Comparison of ENCODE assay signal across 8 mouse cellular contexts in genomic region chr15:102377163-102377543, GRCm38 (mm10). TPM values are rescaled to one million over a fixed set of nuclear protein-coding genes. Genes with fewer than 3 reads are reported as not detected.
A peak's percentile ranks its signal among the peaks of the same experiment; 100 is the strongest.
DNase-seq lines count a peak whose midpoint lies in the region; ATAC-seq and TF ChIP-seq lines count a peak whose summit lies in the region.

No protein-coding gene starts in this region.

- peaks cover 3 to 11% of the 10 kb centered on the region in 2 experiments; a peak in 3 of 4 replicates for H3K4me1 ChIP-seq in ES-E14 (ENCODE audit: control insufficient read depth in 2 of 2, insufficient read depth in 2 of 2, low read length in 2 of 2, poor library complexity in 1 of 2)
- peaks cover 30% of the 10 kb centered on the region for H3K4me1 ChIP-seq in hindbrain, embryonic 10.5 days (replicated peaks)

- H3K9me3 ChIP-seq in ES-E14 (ENCODE audit: control insufficient read depth, insufficient read depth, low read depth, low read length), result no peaks in the 10 kb centered on the region
- H3K9me3 ChIP-seq in hindbrain, embryonic 10.5 days, result no peaks in the 10 kb centered on the region

- WGBS in hindbrain, embryonic 10.5 days, result 0% methylated on average over 7 of the region's 7 CpGs

- peak; percentile 91 for DNase-seq in ES-E14 (ENCODE audit: low read depth, low spot score)
- DNase-seq in cerebellum, adult 9-10 months, result peak; percentile 51
- peak; percentile 88 for DNase-seq in hindbrain, embryonic 10.5 days (ENCODE audit: low spot score)
- peak; percentile 62 to 73 for DNase-seq in layer of hippocampus, postnatal 25 days (ENCODE audit: extremely low spot score in 1 of 2, low spot score in 1 of 2)
- peak; percentile 93 for DNase-seq in lung, postnatal 14 days
- peak; percentile 87 for DNase-seq in ovary, postnatal 36 days (ENCODE audit: low spot score)
- DNase-seq in thymus, postnatal 25 days, result peak; percentile 87

- no peak overlapping the region for H3K27ac ChIP-seq in ES-E14 (ENCODE audit: insufficient read depth, low read depth, low read length, poor library complexity, severe bottlenecking)
- H3K27ac ChIP-seq in hindbrain, embryonic 10.5 days, result peak overlapping the region; percentile 89

- H3K4me3 ChIP-seq in ES-E14 (ENCODE audit: insufficient read depth in 1 of 2, low read depth in 1 of 2, low read length in 2 of 2, poor library complexity in 1 of 2, severe bottlenecking in 1 of 2), result peak overlapping the region; percentile 80 to 85
- H3K4me3 ChIP-seq in hindbrain, embryonic 10.5 days, result peak overlapping the region; percentile 80

- ATAC-seq in frontal cortex, adult (ENCODE audit: low TSS enrichment), result peak; percentile 66

- in situ Hi-C loops in ES-E14 (cut with MboI; ENCODE audit: low sequenced_read_pairs in 2 of 2, unreplicated experiment in 2 of 2), result no loop called here

- peak overlapping the region; percentile 63; the same call in 1 of the 2 replicates for H3K9ac ChIP-seq in ES-E14 (ENCODE audit: insufficient read depth, low read depth, low read length, poor library complexity, severe bottlenecking)

- no peaks in the 10 kb centered on the region for H3K36me3 ChIP-seq in ES-E14 (ENCODE audit: control insufficient read depth, insufficient read depth, low read length, poor library complexity, severe bottlenecking)
- H3K36me3 ChIP-seq in hindbrain, embryonic 10.5 days, result no peaks in the 10 kb centered on the region

- peaks cover 22% of the 10 kb centered on the region for H3K27me3 ChIP-seq in hindbrain, embryonic 10.5 days (ENCODE audit: insufficient read depth, poor library complexity, severe bottlenecking)

TF ChIP-seq in ES-E14, 5 proteins besides CTCF, POLR2A, EP300 and RAD21:
- TF ChIP-seq ZNF384 (IDR thresholded peaks at IDR 0.05; ENCODE audit: low read depth, low read length) (no peak), CHD2 (IDR thresholded peaks at IDR 0.05; ENCODE audit: low read depth, low read length) (peak; percentile 52; the same call in 1 of the 2 replicates), HCFC1 (IDR thresholded peaks at IDR 0.05; ENCODE audit: borderline replicate concordance, insufficient read depth, low read length) (peak; percentile 45; the same call in 1 of the 2 replicates)

RNA-seq across cellular contexts. Expression of gene Sp7, which starts 10.2 kb away (rescaled TPM):
- 0.09 TPM in 1 of 2 replicates, not detected in the other for total RNA-seq in ES-E14 (2012; rRNA removed)
- polyA plus RNA-seq in hindbrain, embryonic 10.5 days (2016; fragmentation: Nextera tagmentation; extraction: Ambion mirVana), result 1.0 and 1.2 TPM in 2 replicates
- under 1 TPM; 0.86 to 0.99 TPM for total RNA-seq in layer of hippocampus, postnatal 25 days (2021)

RNA-seq across cellular contexts. Expression of gene Aaas, which starts 26.6 kb away (rescaled TPM):
- total RNA-seq in ES-E14 (2012; rRNA removed), result 69.2 and 86.0 TPM in 2 replicates
- 102 and 122 TPM in 2 replicates for polyA plus RNA-seq in hindbrain, embryonic 10.5 days (2016; fragmentation: Nextera tagmentation; extraction: Ambion mirVana)
- total RNA-seq in layer of hippocampus, postnatal 25 days (2021), result 10 to 100 TPM; 19.6 to 23.1 TPM

RNA-seq across cellular contexts. Expression of gene Sp1, which starts 28.8 kb away (rescaled TPM):
- total RNA-seq in ES-E14 (2012; rRNA removed), result 93.4 and 130 TPM in 2 replicates
- 6.1 and 9.3 TPM in 2 replicates for polyA plus RNA-seq in hindbrain, embryonic 10.5 days (2016; fragmentation: Nextera tagmentation; extraction: Ambion mirVana)
- 10 to 100 TPM; 22.5 to 24.2 TPM for total RNA-seq in layer of hippocampus, postnatal 25 days (2021)

RNA-seq across cellular contexts. Expression of gene Myg1, which starts 45.6 kb away (rescaled TPM):
- 84.7 and 109 TPM in 2 replicates for total RNA-seq in ES-E14 (2012; rRNA removed)
- polyA plus RNA-seq in hindbrain, embryonic 10.5 days (2016; fragmentation: Nextera tagmentation; extraction: Ambion mirVana), result 119 and 120 TPM in 2 replicates
- 10 to 100 TPM; 63.0 to 66.1 TPM for total RNA-seq in layer of hippocampus, postnatal 25 days (2021)

RNA-seq across cellular contexts. Expression of gene Pfdn5, which starts 51.2 kb away (rescaled TPM):
- total RNA-seq in ES-E14 (2012; rRNA removed), result 139 and 201 TPM in 2 replicates
- polyA plus RNA-seq in hindbrain, embryonic 10.5 days (2016; fragmentation: Nextera tagmentation; extraction: Ambion mirVana), result 331 and 368 TPM in 2 replicates
- 100 to 1,000 TPM; 386 to 396 TPM for total RNA-seq in layer of hippocampus, postnatal 25 days (2021)
